Mouse (Mus musculus): ENCODE data around the gene Traf3ip3.

The Traf3ip3 gene

GRCm38 (mm10) chr1:193129786-193130455 is 71.6 kb downstream of the Traf3ip3 start, which contains the start of gene Diexf:
Gene Diexf (minus strand): TSS chr1:193130272.
- DNase-seq (ENCODE audit: low read depth, low spot score), result peak; percentile 96

DNA sequence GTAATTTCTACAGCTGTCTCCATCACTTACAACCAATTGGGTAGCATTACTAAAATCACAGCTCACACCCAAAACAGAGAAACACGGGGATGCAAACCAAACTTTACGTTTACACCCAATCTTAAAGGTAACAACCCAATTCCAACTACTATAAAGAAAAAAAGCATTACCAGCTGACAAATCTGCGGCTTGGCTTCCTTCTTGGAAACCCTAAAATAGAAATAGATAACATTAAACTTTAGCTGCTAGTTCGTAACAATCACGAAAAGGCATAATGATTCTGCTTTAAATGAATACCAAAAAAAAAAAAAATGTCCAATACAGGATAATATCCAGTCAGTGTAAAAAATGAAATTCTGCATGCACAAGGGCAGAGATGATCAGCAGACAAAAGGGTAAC is 72.2 kb downstream of the Traf3ip3 start:
- no peak for DNase-seq (ENCODE audit: low read depth, low spot score)

DNA sequence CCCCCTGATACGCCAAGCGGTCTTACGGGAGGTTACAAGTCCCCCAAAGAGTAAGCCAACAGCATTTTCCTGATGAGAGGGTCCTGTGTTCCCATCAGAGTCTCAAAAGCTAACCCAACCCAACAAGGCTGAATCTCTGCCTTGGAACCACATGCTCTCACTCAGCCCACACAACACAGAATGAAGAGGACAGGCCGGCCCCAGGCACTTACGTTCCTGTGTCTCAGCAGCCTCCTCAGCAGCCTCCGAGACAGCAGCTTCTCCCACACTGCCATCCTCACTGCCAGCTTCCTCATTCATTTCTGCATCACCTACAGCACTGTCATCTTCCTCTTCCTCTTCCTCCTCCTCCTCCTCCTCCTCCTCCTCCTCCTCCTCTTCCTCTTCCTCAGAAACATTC is 73.4 kb downstream of the Traf3ip3 start:
- DNase-seq (ENCODE audit: low read depth, low spot score), result no peak

GRCm38 (mm10) chr1:193125835-193126234 is 75.7 kb downstream of the Traf3ip3 start:
- no peak for DNase-seq (ENCODE audit: low read depth, low spot score)
